Mouse (Mus musculus): ENCODE measurements around the gene Sh3bp4. TPM values are rescaled to one million over a fixed set of nuclear protein-coding genes. Genes with fewer than 3 reads are reported as not detected.

The Sh3bp4 gene
- polyA plus RNA-seq, 1 experiment from 2014 or later = 1.2 TPM

- H3K9ac ChIP-seq (ENCODE audit: low read depth, low read length) = no peak overlapping the region
- no peak overlapping the region for H3K4me3 ChIP-seq (ENCODE audit: low read depth, low read length)
- no peak overlapping the region for H3K27ac ChIP-seq (ENCODE audit: low read length)
- H3K27me3 ChIP-seq (ENCODE audit: control insufficient read depth, insufficient read depth, low read depth, low read length) = peaks cover 23% of the 10 kb centered on the region
- H3K4me2 ChIP-seq (ENCODE audit: low read depth, low read length) = no peak overlapping the region
- H3K9me3 ChIP-seq (replicated peaks; ENCODE audit: control insufficient read depth, low read length) = no peaks in the 10 kb centered on the region
- no peak for ATAC-seq (ENCODE audit: low read depth)
- WGBS (ENCODE audit: insufficient replicate concordance) = 51% methylated on average over 8 of the region's 8 CpGs
- no peaks in the 10 kb centered on the region for H3K36me3 ChIP-seq (ENCODE audit: control insufficient read depth, insufficient read depth)
- H3K4me1 ChIP-seq (ENCODE audit: control insufficient read depth, low read depth, low read length) = peaks cover 4% of the 10 kb centered on the region
Observed at GRCm38 (mm10) chr1:89075120-89075519, 4.9 kb downstream of the Sh3bp4 start.

- Histone ChIP-seq H3K9me3 (replicated peaks; ENCODE audit: control insufficient read depth, low read length) (no peaks in the 10 kb centered on the region), H3K9ac (ENCODE audit: low read depth, low read length) (no peak overlapping the region), H3K4me1 (ENCODE audit: control insufficient read depth, low read depth, low read length) (peaks cover 4% of the 10 kb centered on the region; the same call in 1 of the 2 replicates), H3K4me3 (ENCODE audit: low read depth, low read length) (no peak overlapping the region), H3K27me3 (ENCODE audit: control insufficient read depth, insufficient read depth, low read depth, low read length) (peaks cover 6% of the 10 kb centered on the region), H3K4me2 (ENCODE audit: low read depth, low read length) (no peak overlapping the region), H3K36me3 (ENCODE audit: control insufficient read depth, insufficient read depth) (no peaks in the 10 kb centered on the region), H3K27ac (ENCODE audit: low read length) (no peak overlapping the region)
- ATAC-seq (ENCODE audit: low read depth) = no peak
- WGBS (ENCODE audit: insufficient replicate concordance) = 72% methylated on average over 9 of the region's 9 CpGs
Observed at GRCm38 (mm10) chr1:89076777-89077176, 6.6 kb downstream of the Sh3bp4 start.

DNA sequence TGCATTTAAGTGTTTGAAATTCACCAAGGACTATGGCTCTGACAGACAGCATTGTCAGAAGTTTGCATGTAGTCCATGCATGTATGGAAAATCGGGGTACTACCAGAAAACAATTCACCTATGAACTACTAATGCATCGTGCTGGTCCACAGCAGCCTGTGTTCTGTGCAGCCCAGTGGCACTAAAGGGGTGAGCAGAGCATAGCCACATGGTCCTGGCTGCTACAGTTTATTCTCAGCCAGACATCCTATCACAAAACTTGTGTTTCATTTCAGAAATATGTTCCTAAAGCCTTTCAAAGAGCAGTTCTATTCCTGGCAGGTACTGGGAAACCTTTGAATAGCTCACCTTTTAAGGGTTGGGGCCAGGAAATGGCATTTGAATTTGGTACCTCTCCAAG lies 8.0 kb downstream of the Sh3bp4 start:
- Histone ChIP-seq H3K4me2 (ENCODE audit: low read depth, low read length) (no peak overlapping the region), H3K9me3 (replicated peaks; ENCODE audit: control insufficient read depth, low read length) (no peaks in the 10 kb centered on the region), H3K4me3 (ENCODE audit: low read depth, low read length) (no peak overlapping the region), H3K27ac (ENCODE audit: low read length) (no peak overlapping the region), H3K4me1 (ENCODE audit: control insufficient read depth, low read depth, low read length) (peaks cover 4% of the 10 kb centered on the region; the same call in 1 of the 2 replicates), H3K36me3 (ENCODE audit: control insufficient read depth, insufficient read depth) (no peaks in the 10 kb centered on the region), H3K9ac (ENCODE audit: low read depth, low read length) (no peak overlapping the region), H3K27me3 (ENCODE audit: control insufficient read depth, insufficient read depth, low read depth, low read length) (no peaks in the 10 kb centered on the region)
- no peak for ATAC-seq (ENCODE audit: low read depth)
- 67% methylated on average over 2 of the region's 2 CpGs for WGBS (ENCODE audit: insufficient replicate concordance)

DNA sequence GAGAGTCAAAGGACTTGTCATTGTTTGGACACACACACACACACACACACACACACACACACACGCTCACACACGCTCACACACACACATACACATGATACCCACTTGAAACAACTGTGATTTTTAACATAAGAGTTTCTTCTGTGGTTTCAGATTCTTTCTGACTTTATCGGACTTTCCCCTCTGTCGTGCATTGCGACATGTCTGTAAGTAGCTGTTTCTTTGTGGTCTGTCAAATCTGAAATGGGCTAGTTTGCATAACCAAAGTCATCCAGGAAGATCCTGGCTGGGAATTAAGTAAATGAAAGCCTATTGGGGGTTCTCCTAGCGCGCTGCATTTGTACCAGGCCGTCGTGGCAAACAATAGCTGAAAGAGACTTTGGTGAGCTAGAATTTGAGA lies 8.5 kb downstream of the Sh3bp4 start:
- H3K36me3 ChIP-seq (ENCODE audit: control insufficient read depth, insufficient read depth) = no peaks in the 10 kb centered on the region
- H3K4me3 ChIP-seq (ENCODE audit: low read depth, low read length) = no peak overlapping the region
- peaks cover 4% of the 10 kb centered on the region; the same call in 1 of the 2 replicates for H3K4me1 ChIP-seq (ENCODE audit: control insufficient read depth, low read depth, low read length)
- 17% methylated on average over 9 of the region's 9 CpGs for WGBS (ENCODE audit: insufficient replicate concordance)
- H3K27me3 ChIP-seq (ENCODE audit: control insufficient read depth, insufficient read depth, low read depth, low read length) = no peaks in the 10 kb centered on the region
- no peak overlapping the region for H3K4me2 ChIP-seq (ENCODE audit: low read depth, low read length)
- no peaks in the 10 kb centered on the region for H3K9me3 ChIP-seq (replicated peaks; ENCODE audit: control insufficient read depth, low read length)
- no peak for ATAC-seq (ENCODE audit: low read depth)
- H3K27ac ChIP-seq (ENCODE audit: low read length) = no peak overlapping the region
- no peak overlapping the region for H3K9ac ChIP-seq (ENCODE audit: low read depth, low read length)

GRCm38 (mm10) chr1:89079239-89079638 lies 9.0 kb downstream of the Sh3bp4 start:
- Histone ChIP-seq H3K9me3 (replicated peaks; ENCODE audit: control insufficient read depth, low read length) (no peaks in the 10 kb centered on the region), H3K9ac (ENCODE audit: low read depth, low read length) (no peak overlapping the region), H3K4me1 (ENCODE audit: control insufficient read depth, low read depth, low read length) (peaks cover 4% of the 10 kb centered on the region; the same call in 1 of the 2 replicates), H3K4me3 (ENCODE audit: low read depth, low read length) (no peak overlapping the region), H3K36me3 (ENCODE audit: control insufficient read depth, insufficient read depth) (no peaks in the 10 kb centered on the region), H3K27ac (ENCODE audit: low read length) (no peak overlapping the region), H3K27me3 (ENCODE audit: control insufficient read depth, insufficient read depth, low read depth, low read length) (no peaks in the 10 kb centered on the region), H3K4me2 (ENCODE audit: low read depth, low read length) (no peak overlapping the region)
- no peak for ATAC-seq (ENCODE audit: low read depth)
- 27% methylated on average over 2 of the region's 2 CpGs for WGBS (ENCODE audit: insufficient replicate concordance)

- Histone ChIP-seq H3K4me3 (ENCODE audit: low read depth, low read length) (no peak overlapping the region), H3K4me1 (ENCODE audit: control insufficient read depth, low read depth, low read length) (peaks cover 4% of the 10 kb centered on the region; the same call in 1 of the 2 replicates), H3K9ac (ENCODE audit: low read depth, low read length) (no peak overlapping the region), H3K27me3 (ENCODE audit: control insufficient read depth, insufficient read depth, low read depth, low read length) (no peaks in the 10 kb centered on the region), H3K9me3 (replicated peaks; ENCODE audit: control insufficient read depth, low read length) (no peaks in the 10 kb centered on the region), H3K36me3 (ENCODE audit: control insufficient read depth, insufficient read depth) (no peaks in the 10 kb centered on the region), H3K4me2 (ENCODE audit: low read depth, low read length) (no peak overlapping the region), H3K27ac (ENCODE audit: low read length) (no peak overlapping the region)
- 59% methylated on average over 8 of the region's 8 CpGs for WGBS (ENCODE audit: insufficient replicate concordance)
- ATAC-seq (ENCODE audit: low read depth) = no peak
Observed at GRCm38 (mm10) chr1:89080371-89080770, 10.2 kb downstream of the Sh3bp4 start.

DNA sequence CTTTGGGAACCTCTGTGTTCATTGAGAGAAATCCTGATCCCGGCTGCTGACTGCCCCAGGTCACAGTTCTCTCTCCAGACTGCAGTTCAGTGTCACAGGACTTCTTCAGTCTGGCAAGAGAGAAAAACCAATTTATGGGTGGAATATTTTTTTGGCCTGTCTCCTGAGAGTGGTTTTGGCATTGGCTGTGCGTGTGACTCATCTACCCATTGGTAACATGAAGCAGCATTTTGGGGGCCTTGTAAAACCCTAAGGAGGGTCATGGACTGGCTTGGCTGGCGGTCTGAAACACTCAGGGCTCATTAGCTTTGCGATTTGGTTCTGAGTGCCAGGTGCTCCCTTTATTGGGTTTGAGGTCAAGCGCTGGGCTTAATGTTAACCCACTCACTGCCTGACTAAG lies 10.6 kb downstream of the Sh3bp4 start:
- Histone ChIP-seq H3K36me3 (ENCODE audit: control insufficient read depth, insufficient read depth) (no peaks in the 10 kb centered on the region), H3K9me3 (replicated peaks; ENCODE audit: control insufficient read depth, low read length) (no peaks in the 10 kb centered on the region), H3K4me3 (ENCODE audit: low read depth, low read length) (no peak overlapping the region), H3K4me1 (ENCODE audit: control insufficient read depth, low read depth, low read length) (peaks cover 4% of the 10 kb centered on the region; the same call in 1 of the 2 replicates), H3K27me3 (ENCODE audit: control insufficient read depth, insufficient read depth, low read depth, low read length) (no peaks in the 10 kb centered on the region), H3K27ac (ENCODE audit: low read length) (no peak overlapping the region), H3K4me2 (ENCODE audit: low read depth, low read length) (no peak overlapping the region), H3K9ac (ENCODE audit: low read depth, low read length) (no peak overlapping the region)
- 54% methylated on average over 5 of the region's 5 CpGs for WGBS (ENCODE audit: insufficient replicate concordance)
- no peak for ATAC-seq (ENCODE audit: low read depth)

DNA sequence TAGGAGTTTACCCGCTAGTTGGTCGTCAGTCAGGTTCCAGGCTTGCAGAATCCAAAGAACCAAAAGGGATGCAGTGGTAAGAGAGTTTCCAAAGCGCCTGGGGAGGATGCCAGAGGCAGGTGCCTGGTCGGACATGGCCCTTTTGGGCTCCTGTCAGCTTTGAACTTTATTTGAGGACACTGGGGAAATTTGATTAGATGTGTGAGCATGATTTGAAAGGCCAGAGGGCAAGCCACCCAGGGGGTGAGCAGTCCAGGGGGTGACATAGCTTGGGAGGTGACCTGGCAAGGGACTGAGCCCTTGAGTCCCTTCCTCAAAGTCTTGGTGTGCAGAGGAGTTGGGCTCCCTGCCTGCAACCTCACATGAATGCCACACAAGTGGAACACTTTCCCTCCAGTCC lies 11.2 kb downstream of the Sh3bp4 start:
- Histone ChIP-seq H3K4me3 (ENCODE audit: low read depth, low read length) (no peak overlapping the region), H3K27me3 (ENCODE audit: control insufficient read depth, insufficient read depth, low read depth, low read length) (no peaks in the 10 kb centered on the region), H3K4me1 (ENCODE audit: control insufficient read depth, low read depth, low read length) (peaks cover 4% of the 10 kb centered on the region; the same call in 1 of the 2 replicates), H3K9me3 (replicated peaks; ENCODE audit: control insufficient read depth, low read length) (no peaks in the 10 kb centered on the region), H3K27ac (ENCODE audit: low read length) (no peak overlapping the region), H3K4me2 (ENCODE audit: low read depth, low read length) (no peak overlapping the region), H3K36me3 (ENCODE audit: control insufficient read depth, insufficient read depth) (no peaks in the 10 kb centered on the region), H3K9ac (ENCODE audit: low read depth, low read length) (no peak overlapping the region)
- 59% methylated on average over 4 of the region's 4 CpGs for WGBS (ENCODE audit: insufficient replicate concordance)
- ATAC-seq (ENCODE audit: low read depth) = no peak

DNA sequence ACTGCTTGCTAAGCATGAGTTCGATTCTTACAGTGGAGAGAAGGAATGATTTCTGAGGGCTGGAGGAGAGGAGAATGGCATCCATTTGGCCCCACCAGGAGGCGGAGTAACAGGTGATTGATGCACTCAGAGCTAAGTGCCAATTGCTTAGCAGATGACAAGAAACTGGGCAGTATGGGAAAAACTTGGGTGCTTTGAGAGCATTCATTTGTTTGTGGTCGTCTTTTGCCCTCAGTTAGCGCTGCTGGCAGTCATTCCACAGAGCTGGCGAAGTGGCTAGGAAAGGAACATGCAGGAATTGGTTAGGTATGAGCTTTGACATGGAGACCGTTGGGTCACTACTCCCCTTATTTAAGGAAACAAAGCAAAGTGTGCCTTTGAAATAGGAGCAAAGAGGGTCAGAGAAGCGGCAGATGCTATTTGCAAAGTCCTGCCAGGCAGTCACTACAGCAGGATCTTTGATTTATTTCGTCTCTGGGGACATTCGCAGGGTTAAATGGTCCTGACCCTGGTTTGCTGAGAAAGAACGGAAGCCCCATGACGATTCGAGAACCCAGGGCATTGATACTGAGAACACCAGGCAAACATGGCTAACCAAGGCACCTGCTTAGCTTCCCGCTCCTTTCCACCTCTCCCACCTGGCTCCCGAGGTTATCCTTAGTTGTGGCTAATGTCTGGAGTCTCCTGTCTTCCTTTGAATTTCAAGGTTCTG lies 12.1 kb downstream of the Sh3bp4 start:
- H3K27ac ChIP-seq (ENCODE audit: low read length) = no peak overlapping the region
- no peak overlapping the region for H3K4me2 ChIP-seq (ENCODE audit: low read depth, low read length)
- H3K36me3 ChIP-seq (ENCODE audit: control insufficient read depth, insufficient read depth) = no peaks in the 10 kb centered on the region
- 54% methylated on average over 14 of the region's 14 CpGs for WGBS (ENCODE audit: insufficient replicate concordance)
- no peak overlapping the region for H3K4me3 ChIP-seq (ENCODE audit: low read depth, low read length)
- H3K4me1 ChIP-seq (ENCODE audit: control insufficient read depth, low read depth, low read length) = peaks cover 4% of the 10 kb centered on the region; the same call in 1 of the 2 replicates
- no peak overlapping the region for H3K9ac ChIP-seq (ENCODE audit: low read depth, low read length)
- ATAC-seq (ENCODE audit: low read depth) = no peak
- H3K27me3 ChIP-seq (ENCODE audit: control insufficient read depth, insufficient read depth, low read depth, low read length) = no peaks in the 10 kb centered on the region
- H3K9me3 ChIP-seq (replicated peaks; ENCODE audit: control insufficient read depth, low read length) = no peaks in the 10 kb centered on the region
